Mouse (Mus musculus) heart, adult 8-10 months (tissue): Measurements from ENCODE around the gene Pde6b. TPM values are rescaled to one million over a fixed set of nuclear protein-coding genes. Genes with fewer than 3 reads are reported as not detected.

Experiments used
- DNase-seq: peaks from one replicate; pipeline ENCODE4 v3.0.0; 2022; ENCODE audit warnings: low spot score
- total RNA-seq, 4 experiments: library from RNA; stranded (reverse); gene quantifications; 2 replicates each; pipeline ENCODE4 v1.2.4; 2022

Gene Pde6b
- total RNA-seq, 4 experiments from 2014 or later, result not detected

DNA sequence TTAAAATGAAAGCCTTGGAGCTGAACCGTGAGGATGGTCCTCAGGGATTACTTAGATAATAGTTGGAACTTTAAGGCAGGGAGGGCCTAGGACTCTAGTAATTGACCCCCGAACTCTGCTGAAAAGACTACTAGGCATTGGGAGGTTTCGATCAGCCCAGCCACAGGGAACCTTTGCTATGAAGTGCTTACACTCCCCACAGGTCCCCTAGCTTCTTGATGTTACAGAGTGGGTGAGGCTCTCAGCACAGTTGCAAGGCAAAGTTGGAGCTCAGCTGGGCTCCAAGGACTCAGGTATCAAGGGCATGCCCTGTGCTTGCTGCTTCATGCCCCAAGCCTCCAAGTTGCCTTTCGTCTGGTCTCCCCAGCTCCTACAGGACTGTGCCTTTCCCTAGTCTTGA is 74.3 kb downstream of the Pde6b start:
- no peak for DNase-seq

GRCm38 (mm10) chr5:108465131-108465891 is 77.1 kb downstream of the Pde6b start:
- DNase-seq, result no peak

- no peak for DNase-seq
Observed at GRCm38 (mm10) chr5:108466647-108467046, 78.5 kb downstream of the Pde6b start.

- no peak for DNase-seq
Observed at GRCm38 (mm10) chr5:108469617-108470016, 81.4 kb downstream of the Pde6b start.

GRCm38 (mm10) chr5:108473737-108474136 is 85.5 kb downstream of the Pde6b start:
- no peak for DNase-seq

- no peak for DNase-seq
Observed at GRCm38 (mm10) chr5:108475977-108476376, 87.8 kb downstream of the Pde6b start.

Other genes starting within 250 kb of the Pde6b start
- 10 to 100 TPM; 18.3 to 21.6 (median 19.3) TPM for gene Dr1, start 119.5 kb upstream of the Pde6b start, total RNA-seq
- 10 to 100 TPM; 10.4 to 12.9 (median 12.2) TPM for gene Pigg, start 75.8 kb upstream of the Pde6b start, total RNA-seq
- gene Gm42517, start 20.5 kb upstream of the Pde6b start, total RNA-seq, result 1 to 10 TPM; 2.6 to 4.8 (median 3.6) TPM
- 1,000 to 10,000 TPM in 2 of 4 experiments, 100 to 1,000 TPM in 2; 523 to 1,345 (median 957) TPM for gene Atp5k, start 46.1 kb downstream of the Pde6b start, total RNA-seq
- gene Mfsd7a, start 60.5 kb downstream of the Pde6b start, total RNA-seq, result 1 to 10 TPM; 1.5 to 3.0 (median 2.5) TPM
- 10 to 100 TPM; 29.3 to 32.0 (median 31.5) TPM for gene Pcgf3, start 72.8 kb downstream of the Pde6b start, total RNA-seq
- under 1 TPM; 0.22 to 0.24 (median 0.22) TPM for gene Cplx1, start 161.6 kb downstream of the Pde6b start, total RNA-seq
- gene Gak, start 241.4 kb downstream of the Pde6b start, total RNA-seq, result 10 to 100 TPM; 20.1 to 26.2 (median 21.0) TPM
- gene Tmem175, start 241.4 kb downstream of the Pde6b start, total RNA-seq, result 10 to 100 TPM in 3 of 4 experiments, 1 to 10 TPM in 1; 9.9 to 11.5 (median 11.0) TPM